Mouse (Mus musculus) testis, adult 2 months (tissue): ENCODE measurements around the gene Gm7544.

Experiments
- CTCF ChIP-seq: fragments of 200-500 bp; IDR thresholded peaks from 2 replicates; pipeline ENCODE4 v1.5.1; 2012; ENCODE audit warnings: low read depth, mild to moderate bottlenecking, inconsistent platforms, low read length, moderate library complexity; ENCODE audit not compliant: control insufficient read depth, insufficient read depth, insufficient replicate concordance
- POLR2A ChIP-seq: fragments of 200-500 bp; IDR thresholded peaks from 2 replicates; pipeline ENCODE4 v1.6.1; 2012; ENCODE audit warnings: low read depth, mild to moderate bottlenecking, inconsistent platforms, low read length, moderate library complexity; ENCODE audit not compliant: control insufficient read depth

- TF ChIP-seq CTCF (no peak), POLR2A (no peak)
Observed at GRCm38 (mm10) chr1:82977840-82978239, 22.0 kb upstream of the Gm7544 start.
